Mouse (Mus musculus) liver, adult 2 months (tissue): ENCODE data around the gene Siglecf. TPM values are rescaled to one million over a fixed set of nuclear protein-coding genes. Genes with fewer than 3 reads are reported as not detected.

Experiments
- DNase-seq: peaks from one replicate; pipeline ENCODE4 v3.0.0-alpha.2; 2011; ENCODE audit warnings: low read depth, low spot score; ENCODE audit errors: extremely low read depth
- H3K27ac ChIP-seq: fragments of 200-500 bp; replicated peaks from 2 replicates; pipeline ENCODE4 v1.5.1; 2012; ENCODE audit warnings: low read depth, mild to moderate bottlenecking, control low read depth, inconsistent platforms, low read length; ENCODE audit not compliant: insufficient read depth
- H3K27me3 ChIP-seq: fragments of 200-500 bp; 2 replicates; pipeline ENCODE4 v1.6.1; 2012; ENCODE audit warnings: mild to moderate bottlenecking, moderate library complexity, low read length, inconsistent platforms; ENCODE audit not compliant: control insufficient read depth, insufficient read depth
- H3K36me3 ChIP-seq: fragments of 200-500 bp; 2 replicates; pipeline ENCODE4 v1.6.1; 2012; ENCODE audit warnings: low read length, inconsistent platforms; ENCODE audit not compliant: control insufficient read depth, insufficient read depth
- H3K4me1 ChIP-seq: fragments of 200-500 bp; 2 replicates; pipeline ENCODE4 v1.6.1; 2011; ENCODE audit warnings: low read length; ENCODE audit not compliant: control insufficient read depth, insufficient read depth
- H3K4me3 ChIP-seq: fragments of 200-500 bp; 2 replicates; pipeline ENCODE4 v1.5.1; 2011; ENCODE audit warnings: low read depth, mild to moderate bottlenecking, control low read depth, low read length, moderate library complexity; ENCODE audit not compliant: insufficient read depth
- H3K79me2 ChIP-seq: fragments of 200-500 bp; 2 replicates; pipeline ENCODE4 v1.6.1; 2012; ENCODE audit warnings: inconsistent platforms, mild to moderate bottlenecking, low read length, moderate library complexity; ENCODE audit not compliant: control insufficient read depth, insufficient read depth
- H3K9ac ChIP-seq: fragments of 200-500 bp; 2 replicates; pipeline ENCODE4 v1.6.1; 2012; ENCODE audit warnings: low read depth, mild to moderate bottlenecking, control low read depth, inconsistent platforms, low read length
- CTCF ChIP-seq: fragments of 200-500 bp; IDR thresholded peaks from 2 replicates; pipeline ENCODE4 v1.5.1; 2011; ENCODE audit warnings: low read depth, low read length, control low read depth
- POLR2A ChIP-seq: fragments of 200-500 bp; IDR thresholded peaks from 2 replicates; pipeline ENCODE4 v1.6.1; 2011; ENCODE audit warnings: low read length, control low read depth; ENCODE audit not compliant: insufficient read depth; ENCODE audit errors: extremely low read depth
- WGBS: fragments of 180-500 bp; shearing (Covaris S2); methylation state at CpG from one replicate; pipeline ENCODE4 v1.1.7; 2018; 5-methylcytosine and 5-hydroxymethylcytosine counted together
- polyA plus RNA-seq: library from polyadenylated mRNA; depleted of rRNA; stranded (reverse); fragments of >200 nt; gene quantifications from 2 replicates; pipeline ENCODE4 v1.2.3, GENCODE M21; 2012; rRNA removed
- total RNA-seq: library from RNA; depleted of rRNA; stranded (reverse); fragments of >200 nt; gene quantifications from 2 replicates; pipeline ENCODE4 v1.2.3, GENCODE M21; 2014; rRNA removed

The Siglecf gene
- total RNA-seq = 0.09 and 0.27 TPM in 2 replicates
- polyA plus RNA-seq = 0.05 and 0.10 TPM in 2 replicates

DNA sequence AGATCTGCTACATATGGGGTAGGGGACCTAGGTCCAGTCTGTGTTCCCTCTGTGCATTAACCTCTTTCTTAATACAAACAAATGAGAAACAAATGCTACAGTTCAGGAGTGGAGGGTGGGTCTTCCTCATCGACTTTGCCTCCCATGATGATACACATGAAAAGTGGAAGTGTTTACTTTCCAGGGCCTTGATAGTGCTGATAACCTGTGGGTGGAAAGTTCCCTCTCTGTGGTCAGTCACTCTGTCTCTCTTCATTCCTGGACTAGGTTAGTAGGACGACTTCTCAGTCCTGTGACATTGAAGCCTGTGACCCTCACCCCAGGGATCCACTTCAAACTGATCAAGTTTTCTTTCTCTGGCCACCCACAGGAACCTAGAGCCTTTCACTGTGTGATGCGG lies at the start of gene Siglecf:
TSS of gene Siglecf (plus strand) at position 188 of the 400 bp plus-strand sequence.
- H3K79me2 ChIP-seq = no peaks in the 10 kb centered on the region
- H3K9ac ChIP-seq = no peak within 1 kb of the TSS
- TF ChIP-seq POLR2A (no peak), CTCF (no peak)
- H3K4me3 ChIP-seq = no peak within 1 kb of the TSS
- WGBS = 36% methylated on average over 3 of the region's 3 CpGs
- no peak for DNase-seq
- H3K27ac ChIP-seq = no peak within 1 kb of the TSS
- H3K36me3 ChIP-seq = no peaks in the 10 kb centered on the region
- H3K4me1 ChIP-seq = no peaks in the 10 kb centered on the region
- H3K27me3 ChIP-seq = no peaks in the 10 kb centered on the region

DNA sequence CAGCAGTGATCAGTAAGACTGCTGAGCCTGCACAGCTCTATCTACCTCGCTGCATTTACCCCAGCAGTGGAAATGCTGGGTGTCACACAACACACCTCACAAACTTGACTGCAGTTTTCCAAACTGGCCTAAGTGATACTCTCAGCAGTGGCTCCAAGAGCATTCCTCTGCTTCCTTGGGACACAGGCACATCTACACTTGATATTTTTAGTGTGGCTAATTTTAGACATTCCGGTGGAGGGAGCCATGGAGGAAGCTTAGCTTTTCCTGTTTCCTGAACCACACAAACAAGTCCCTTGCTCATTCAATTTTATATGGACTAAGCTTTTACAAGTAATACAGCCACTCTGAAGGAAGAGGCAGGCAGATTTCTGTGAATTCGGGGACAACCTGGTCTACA lies 45.9 kb upstream of the Siglecf start:
- H3K27ac ChIP-seq = peak overlapping the region; percentile 46
- DNase-seq = peak; percentile 19
- peaks cover 60% of the 10 kb centered on the region for H3K36me3 ChIP-seq

DNA sequence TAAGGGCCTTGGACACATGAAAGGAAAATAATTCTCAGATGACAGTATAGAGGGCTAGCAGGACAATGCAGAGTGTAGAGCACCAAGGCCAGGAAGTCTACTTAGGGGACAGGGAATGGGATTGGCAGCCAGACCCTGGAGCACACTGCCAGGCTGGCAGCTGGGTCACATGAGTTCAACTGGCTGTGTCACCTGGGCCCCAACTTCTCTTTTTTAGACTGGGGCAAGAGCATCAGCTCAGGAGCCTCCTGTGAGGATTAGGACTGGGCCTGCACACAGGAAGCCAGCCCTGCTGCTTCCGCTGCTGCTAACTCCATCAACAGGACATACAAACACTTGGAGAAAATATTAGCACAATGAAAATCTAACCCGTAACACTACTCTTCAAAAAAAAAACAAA lies 42.1 kb upstream of the Siglecf start:
- no peaks in the 10 kb centered on the region for H3K27me3 ChIP-seq
- no peak overlapping the region for H3K9ac ChIP-seq
- H3K4me1 ChIP-seq = peaks cover 8% of the 10 kb centered on the region; the same call in 1 of the 2 replicates
- H3K27ac ChIP-seq = no peak overlapping the region
- 79% methylated on average over 2 of the region's 2 CpGs for WGBS
- H3K4me3 ChIP-seq = no peak overlapping the region
- DNase-seq = no peak
- H3K79me2 ChIP-seq = peaks cover 3% of the 10 kb centered on the region; the same call in 1 of the 2 replicates
- H3K36me3 ChIP-seq = peaks cover 41% of the 10 kb centered on the region
- no peak for TF ChIP-seq POLR2A
- TF ChIP-seq CTCF = no peak

More for the DNA sequence above, 45.9 kb upstream of the Siglecf start:
- Histone ChIP-seq H3K9ac (no peak overlapping the region), H3K4me3 (no peak overlapping the region), H3K27me3 (no peaks in the 10 kb centered on the region), H3K79me2 (peaks cover 4% of the 10 kb centered on the region; the same call in 1 of the 2 replicates), H3K4me1 (peaks cover 4% of the 10 kb centered on the region; the same call in 1 of the 2 replicates)
- TF ChIP-seq POLR2A = no peak
- WGBS = 70% methylated on average over 3 of the region's 3 CpGs

DNA sequence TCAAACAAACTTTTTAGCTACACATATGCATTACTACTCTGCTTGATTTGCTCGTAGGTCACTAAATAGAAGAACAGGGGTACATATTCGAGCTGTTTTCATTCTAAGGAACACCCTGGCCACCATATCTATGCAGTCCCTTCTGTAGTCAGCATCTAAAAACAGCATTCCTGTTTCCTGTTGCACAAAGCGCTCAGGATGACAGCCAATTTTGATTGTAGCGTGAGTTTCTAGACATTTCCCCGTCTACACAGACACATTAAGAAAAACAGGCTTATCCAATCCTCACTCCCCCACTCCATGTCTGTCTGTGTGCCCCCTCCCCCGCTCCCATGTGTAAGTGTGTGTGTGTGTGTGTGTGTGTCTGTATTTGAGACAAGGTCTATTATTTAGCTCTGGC lies 39.5 kb upstream of the Siglecf start:
- peak; percentile 14 for DNase-seq
- H3K36me3 ChIP-seq = peaks cover 29% of the 10 kb centered on the region
- peak overlapping the region; percentile 6 for H3K9ac ChIP-seq
- TF ChIP-seq CTCF = no peak
- no peak for TF ChIP-seq POLR2A
- H3K27ac ChIP-seq = peak overlapping the region; percentile 47
- WGBS = 62% methylated on average over 6 of the region's 6 CpGs
- H3K27me3 ChIP-seq = no peaks in the 10 kb centered on the region
- peaks cover 3% of the 10 kb centered on the region; the same call in 1 of the 2 replicates for H3K79me2 ChIP-seq
- H3K4me3 ChIP-seq = no peak overlapping the region; the same call in 1 of the 2 replicates
- H3K4me1 ChIP-seq = peaks cover 4% of the 10 kb centered on the region; the same call in 1 of the 2 replicates

DNA sequence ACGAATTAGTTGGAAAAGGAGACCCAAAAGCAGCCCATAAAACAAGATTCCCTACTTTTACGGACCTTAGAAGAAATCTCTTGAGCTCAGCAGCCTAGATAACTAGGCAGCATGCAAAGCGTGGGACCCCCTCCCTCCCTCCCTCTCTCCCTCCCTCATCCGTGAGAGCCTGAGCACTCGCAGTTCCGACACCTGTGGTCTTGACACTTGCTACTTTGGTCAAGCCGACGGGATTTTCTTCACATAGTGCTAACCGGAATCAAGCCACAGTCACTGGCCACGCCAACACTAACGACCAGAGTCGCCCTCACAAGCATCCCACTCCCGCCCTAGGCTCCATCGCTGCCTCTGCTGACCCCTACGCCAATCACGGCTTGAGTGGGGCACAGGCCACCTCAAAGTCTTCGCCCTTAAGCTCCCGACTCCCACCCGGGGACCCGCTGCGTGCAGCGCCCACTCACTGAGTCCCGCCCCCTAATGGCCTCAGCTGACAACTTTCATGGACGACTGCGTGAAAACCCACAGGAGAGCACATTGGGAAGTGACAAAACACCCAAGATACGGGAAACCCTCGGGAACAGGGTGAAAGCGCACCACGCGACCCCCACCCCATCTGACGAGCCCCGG lies 38.6 kb upstream of the Siglecf start:
- Histone ChIP-seq H3K4me1 (peaks cover 4% of the 10 kb centered on the region; the same call in 1 of the 2 replicates), H3K36me3 (peaks cover 28% of the 10 kb centered on the region), H3K79me2 (peaks cover 3% of the 10 kb centered on the region; the same call in 1 of the 2 replicates), H3K4me3 (peak overlapping the region; percentile 84), H3K9ac (peak overlapping the region; percentile 90), H3K27ac (peak overlapping the region; percentile 66), H3K27me3 (no peaks in the 10 kb centered on the region)
- TF ChIP-seq CTCF (no peak; the same call in 1 of the 2 replicates), POLR2A (no peak)
- WGBS = 1% methylated on average over 32 of the region's 32 CpGs
- DNase-seq = peak; percentile 8

DNA sequence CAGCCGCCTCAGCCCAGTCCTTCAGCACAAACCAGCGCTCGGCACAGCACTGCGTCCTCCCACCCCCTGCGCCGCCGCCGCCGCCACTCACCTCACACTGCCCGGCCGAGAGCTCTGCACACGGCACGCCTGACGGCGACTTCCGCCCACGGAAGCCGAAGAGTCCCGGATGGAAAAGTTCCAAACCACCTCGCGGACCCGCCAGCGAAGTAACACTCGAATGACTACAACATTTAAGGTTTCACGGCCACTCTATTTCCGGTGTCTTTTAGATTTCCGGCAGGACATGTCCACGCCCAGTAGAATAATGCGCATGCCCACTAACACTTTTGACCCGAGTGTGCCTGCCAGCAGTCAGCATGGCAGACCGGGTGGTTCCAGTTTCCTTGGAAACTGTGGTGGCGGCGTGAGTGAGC lies 38.1 kb upstream of the Siglecf start, which contains the start of gene Zfp715:
TSS of gene Zfp715 (minus strand) at position 282 of the 416 bp plus-strand sequence.
- peaks cover 24% of the 10 kb centered on the region for H3K36me3 ChIP-seq
- H3K27me3 ChIP-seq = no peaks in the 10 kb centered on the region

More for the DNA sequence above, 38.1 kb upstream of the Siglecf start, which contains the start of gene Zfp715:
- Histone ChIP-seq H3K4me3 (peak within 1 kb of the TSS; percentile 84), H3K27ac (peak within 1 kb of the TSS; percentile 66), H3K9ac (peak within 1 kb of the TSS; percentile 90), H3K4me1 (peaks cover 4% of the 10 kb centered on the region; the same call in 1 of the 2 replicates), H3K79me2 (peaks cover 3% of the 10 kb centered on the region; the same call in 1 of the 2 replicates)
- WGBS = 1% methylated on average over 30 of the region's 33 CpGs
- no peak for TF ChIP-seq POLR2A
- peak; percentile 95 for DNase-seq
